Mouse (Mus musculus): Measurements from ENCODE around the gene Sptb. TPM values are rescaled to one million over a fixed set of nuclear protein-coding genes. Genes with fewer than 3 reads are reported as not detected.

The Sptb gene
- total and polyA plus RNA-seq, 2 experiments, result 0.43 to 0.46 TPM

DNA sequence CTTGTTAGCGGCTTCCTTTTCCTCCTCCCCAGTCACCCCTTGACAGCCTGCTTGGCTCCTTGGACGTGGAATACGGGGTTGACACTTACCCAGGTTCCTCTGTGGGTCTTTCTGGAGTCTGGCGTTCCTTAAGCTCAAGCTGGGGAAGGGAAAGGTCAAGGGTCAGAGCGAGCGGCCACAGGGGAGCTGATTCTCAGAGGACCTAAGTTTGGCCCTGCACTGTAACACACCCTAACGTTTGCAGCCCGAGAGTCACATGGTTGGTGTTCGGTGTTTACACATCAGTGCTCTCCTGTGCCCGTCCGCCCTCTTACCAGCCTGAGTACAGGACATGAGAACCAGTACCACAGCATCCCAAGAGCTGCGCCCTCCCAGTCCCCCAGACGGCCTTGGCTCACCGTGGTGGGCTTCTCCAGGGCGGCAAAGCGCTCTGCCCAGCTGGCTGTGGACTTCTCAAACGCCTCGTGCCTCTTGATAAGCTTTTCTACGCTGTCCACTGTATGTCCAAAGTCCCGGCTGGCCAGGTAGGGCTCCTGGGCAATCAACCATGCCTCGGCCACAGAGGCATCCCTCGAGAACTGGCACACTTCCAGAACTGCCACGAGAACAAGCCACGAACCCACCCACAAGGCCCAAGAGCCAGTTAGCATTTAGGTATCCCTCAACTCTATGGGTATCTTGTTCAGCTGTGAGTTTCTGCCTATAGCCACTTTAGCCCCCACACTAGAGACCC lies 112.0 kb downstream of the Sptb start:
- WGBS, result 63% methylated on average over 24 of the region's 24 CpGs
- H3K4me3 ChIP-seq (ENCODE audit: insufficient read depth, low read depth, low read length), result no peak overlapping the region
- TF ChIP-seq POLR2A (IDR thresholded peaks at IDR 0.05; ENCODE audit: extremely low read depth, insufficient read depth, low read length) (no peak), CTCF (IDR thresholded peaks at IDR 0.05; ENCODE audit: low read depth, low read length) (no peak)
- H3K36me3 ChIP-seq (ENCODE audit: control insufficient read depth, insufficient read depth, low read length), result no peaks in the 10 kb centered on the region
- H3K4me1 ChIP-seq (ENCODE audit: control insufficient read depth, insufficient read depth, low read length), result no peaks in the 10 kb centered on the region
- H3K79me2 ChIP-seq (ENCODE audit: control insufficient read depth, insufficient read depth, low read length), result no peaks in the 10 kb centered on the region
- H3K27ac ChIP-seq (replicated peaks; ENCODE audit: insufficient read depth, low read depth, low read length), result no peak overlapping the region
- no peak for DNase-seq (ENCODE audit: extremely low read depth, low read depth, low spot score)
- H3K9ac ChIP-seq (ENCODE audit: low read depth, low read length), result no peak overlapping the region
- no peaks in the 10 kb centered on the region for H3K27me3 ChIP-seq (ENCODE audit: control insufficient read depth, insufficient read depth, low read length)

DNA sequence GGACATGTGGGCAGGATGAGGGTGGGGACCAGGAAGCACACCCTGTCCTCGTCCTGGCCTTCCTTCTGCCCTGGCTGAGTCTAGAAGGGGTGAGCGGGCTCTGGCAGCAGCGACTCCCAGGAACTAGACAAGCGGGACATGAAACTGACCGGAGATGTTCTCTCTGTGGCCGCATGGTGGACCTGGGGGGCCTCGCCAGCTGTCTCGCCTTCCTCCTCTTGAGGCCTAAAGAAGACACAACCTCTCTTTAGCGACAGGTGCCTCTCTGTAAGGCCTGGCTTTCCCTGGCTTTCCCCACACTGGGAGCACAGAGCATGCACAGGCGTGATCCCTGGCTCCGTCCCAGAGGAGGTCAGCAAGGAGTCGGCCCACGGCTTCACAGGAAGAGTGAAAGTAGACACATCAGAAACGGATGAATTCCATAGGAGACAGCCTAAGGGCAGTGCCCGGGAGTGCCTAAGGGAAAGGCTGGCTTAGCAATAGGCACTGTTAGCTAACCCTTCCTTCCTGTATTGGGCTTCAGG lies 112.7 kb downstream of the Sptb start:
- no peak for DNase-seq (ENCODE audit: extremely low read depth, low read depth, low spot score)
- Histone ChIP-seq H3K79me2 (ENCODE audit: control insufficient read depth, insufficient read depth, low read length) (no peaks in the 10 kb centered on the region), H3K9ac (ENCODE audit: low read depth, low read length) (no peak overlapping the region), H3K4me1 (ENCODE audit: control insufficient read depth, insufficient read depth, low read length) (no peaks in the 10 kb centered on the region), H3K27me3 (ENCODE audit: control insufficient read depth, insufficient read depth, low read length) (no peaks in the 10 kb centered on the region), H3K4me3 (ENCODE audit: insufficient read depth, low read depth, low read length) (no peak overlapping the region), H3K27ac (replicated peaks; ENCODE audit: insufficient read depth, low read depth, low read length) (no peak overlapping the region), H3K36me3 (ENCODE audit: control insufficient read depth, insufficient read depth, low read length) (no peaks in the 10 kb centered on the region)
- WGBS, result 62% methylated on average over 15 of the region's 15 CpGs
- TF ChIP-seq CTCF (IDR thresholded peaks at IDR 0.05; ENCODE audit: low read depth, low read length) (no peak), POLR2A (IDR thresholded peaks at IDR 0.05; ENCODE audit: extremely low read depth, insufficient read depth, low read length) (no peak)

DNA sequence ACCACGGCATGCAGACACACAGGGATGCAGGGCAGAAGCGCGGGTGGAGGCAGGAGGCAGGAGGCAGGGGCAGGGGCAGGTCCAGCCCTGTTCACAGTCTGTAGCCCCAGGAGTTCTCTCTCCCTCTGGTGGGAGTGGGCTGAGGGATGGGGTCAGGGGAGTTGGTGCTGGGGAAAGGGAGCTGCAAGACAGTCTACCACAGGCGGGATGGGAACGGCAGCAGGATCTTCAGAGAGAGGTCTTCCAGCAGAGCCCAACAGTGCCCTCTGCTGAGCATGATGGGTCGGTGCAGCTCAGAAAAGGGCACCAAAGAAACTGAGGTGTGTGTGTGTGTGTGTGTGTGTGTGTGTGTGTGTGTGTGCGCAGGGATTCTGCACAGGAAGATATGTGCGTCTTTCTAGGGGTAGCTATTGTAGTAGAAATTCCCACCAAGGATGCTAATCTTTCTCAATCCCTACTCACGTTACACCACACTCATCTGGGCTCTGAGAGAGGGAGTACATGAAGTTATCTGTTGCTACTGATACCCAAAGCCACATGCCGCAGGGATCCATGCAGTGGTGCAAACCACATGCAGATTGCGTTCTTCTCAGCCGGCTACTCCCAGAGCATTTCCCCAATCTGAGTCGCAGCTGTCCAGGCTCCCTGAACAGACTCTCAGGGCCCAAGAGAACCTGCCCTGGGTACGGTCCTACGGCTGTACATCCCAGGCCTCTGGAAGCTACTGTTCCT lies 113.9 kb downstream of the Sptb start:
- Histone ChIP-seq H3K79me2 (ENCODE audit: control insufficient read depth, insufficient read depth, low read length) (no peaks in the 10 kb centered on the region), H3K27ac (replicated peaks; ENCODE audit: insufficient read depth, low read depth, low read length) (no peak overlapping the region), H3K9ac (ENCODE audit: low read depth, low read length) (no peak overlapping the region), H3K36me3 (ENCODE audit: control insufficient read depth, insufficient read depth, low read length) (no peaks in the 10 kb centered on the region), H3K4me3 (ENCODE audit: insufficient read depth, low read depth, low read length) (no peak overlapping the region), H3K4me1 (ENCODE audit: control insufficient read depth, insufficient read depth, low read length) (no peaks in the 10 kb centered on the region), H3K27me3 (ENCODE audit: control insufficient read depth, insufficient read depth, low read length) (no peaks in the 10 kb centered on the region)
- TF ChIP-seq CTCF (IDR thresholded peaks at IDR 0.05; ENCODE audit: low read depth, low read length) (peak; percentile 95), POLR2A (IDR thresholded peaks at IDR 0.05; ENCODE audit: extremely low read depth, insufficient read depth, low read length) (no peak)
- 57% methylated on average over 15 of the region's 15 CpGs for WGBS
- peak; percentile 39 for DNase-seq (ENCODE audit: extremely low read depth, low read depth, low spot score)

DNA sequence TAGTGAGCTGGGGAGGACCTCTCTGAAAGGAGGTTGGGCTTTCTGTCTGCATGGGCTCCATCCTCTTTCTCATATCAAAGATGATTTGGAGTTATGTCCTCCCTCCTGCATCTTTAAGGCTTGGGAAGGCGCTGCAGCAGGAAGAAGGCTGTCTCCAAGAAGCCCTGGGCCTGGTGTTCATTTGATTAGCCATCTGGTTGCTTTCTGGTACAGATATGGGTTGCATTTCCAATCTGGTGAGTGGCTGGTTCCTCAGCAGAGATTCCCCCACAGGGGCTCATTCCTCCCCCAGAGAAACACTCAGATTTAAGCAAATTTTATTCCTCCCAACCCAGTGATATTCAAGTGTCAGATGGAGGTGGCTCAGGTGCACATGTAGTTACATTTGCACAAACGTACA lies 114.5 kb downstream of the Sptb start:
- Histone ChIP-seq H3K4me1 (ENCODE audit: control insufficient read depth, insufficient read depth, low read length) (no peaks in the 10 kb centered on the region), H3K36me3 (ENCODE audit: control insufficient read depth, insufficient read depth, low read length) (no peaks in the 10 kb centered on the region), H3K4me3 (ENCODE audit: insufficient read depth, low read depth, low read length) (no peak overlapping the region), H3K27ac (replicated peaks; ENCODE audit: insufficient read depth, low read depth, low read length) (no peak overlapping the region), H3K9ac (ENCODE audit: low read depth, low read length) (no peak overlapping the region), H3K27me3 (ENCODE audit: control insufficient read depth, insufficient read depth, low read length) (no peaks in the 10 kb centered on the region), H3K79me2 (ENCODE audit: control insufficient read depth, insufficient read depth, low read length) (no peaks in the 10 kb centered on the region)
- WGBS, result 76% methylated on average over 2 of the region's 2 CpGs
- no peak for TF ChIP-seq POLR2A (IDR thresholded peaks at IDR 0.05; ENCODE audit: extremely low read depth, insufficient read depth, low read length)
- TF ChIP-seq CTCF (IDR thresholded peaks at IDR 0.05; ENCODE audit: low read depth, low read length), result no peak
- DNase-seq (ENCODE audit: extremely low read depth, low read depth, low spot score), result no peak

DNA sequence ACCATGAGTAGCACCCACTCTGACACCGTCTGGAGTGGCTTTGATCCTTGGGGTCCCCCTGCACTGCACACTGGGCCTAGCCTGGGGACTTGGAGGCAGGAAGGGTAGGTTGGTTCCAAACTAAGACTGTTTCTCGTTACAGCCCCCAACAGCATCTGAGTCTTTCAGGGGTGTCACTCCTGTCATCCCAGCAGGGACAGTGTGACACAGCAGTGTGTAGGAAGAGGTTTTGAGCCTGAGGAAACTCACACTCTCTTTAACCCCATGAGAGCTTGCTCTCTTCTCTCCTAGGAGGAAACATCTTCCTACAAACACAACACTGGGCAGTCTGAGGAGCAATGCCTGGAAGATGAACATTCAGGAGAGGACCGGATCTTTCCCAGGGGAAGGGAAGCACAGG lies 115.8 kb downstream of the Sptb start:
- Histone ChIP-seq H3K4me1 (ENCODE audit: control insufficient read depth, insufficient read depth, low read length) (no peaks in the 10 kb centered on the region), H3K27ac (replicated peaks; ENCODE audit: insufficient read depth, low read depth, low read length) (no peak overlapping the region), H3K9ac (ENCODE audit: low read depth, low read length) (no peak overlapping the region), H3K79me2 (ENCODE audit: control insufficient read depth, insufficient read depth, low read length) (no peaks in the 10 kb centered on the region), H3K36me3 (ENCODE audit: control insufficient read depth, insufficient read depth, low read length) (no peaks in the 10 kb centered on the region), H3K4me3 (ENCODE audit: insufficient read depth, low read depth, low read length) (no peak overlapping the region), H3K27me3 (ENCODE audit: control insufficient read depth, insufficient read depth, low read length) (no peaks in the 10 kb centered on the region)
- no peak for DNase-seq (ENCODE audit: extremely low read depth, low read depth, low spot score)
- 84% methylated on average over 3 of the region's 3 CpGs for WGBS
- TF ChIP-seq CTCF (IDR thresholded peaks at IDR 0.05; ENCODE audit: low read depth, low read length) (no peak), POLR2A (IDR thresholded peaks at IDR 0.05; ENCODE audit: extremely low read depth, insufficient read depth, low read length) (no peak)
